Mouse (Mus musculus): ENCODE results near the gene Fabp1. TPM values are rescaled to one million over a fixed set of nuclear protein-coding genes. Genes with fewer than 3 reads are reported as not detected.

The Fabp1 gene
- total RNA-seq, 2 experiments from 2014 or later = not detected

Other genes starting within 250 kb of the Fabp1 start
- not detected for gene Foxi3, start 243.3 kb upstream of the Fabp1 start, total RNA-seq (2021)
- 10 to 100 TPM; 16.6 to 17.3 TPM for gene Thnsl2, start 55.4 kb upstream of the Fabp1 start, total RNA-seq (2021)
- 10 to 100 TPM; 67.0 to 79.3 TPM for gene Krcc1, start 71.8 kb downstream of the Fabp1 start, total RNA-seq (2021)
- under 1 TPM; 0.27 to 0.90 TPM for gene Smyd1, start 122.4 kb downstream of the Fabp1 start, total RNA-seq (2021)
- under 1 TPM in 1 of 2 experiments, not detected in 1; 0.61 TPM for gene Cd8b1, start 123.0 kb downstream of the Fabp1 start, total RNA-seq (2021)
- under 1 TPM in 1 of 2 experiments, not detected in 1; 0.74 TPM for gene Cd8a, start 173.6 kb downstream of the Fabp1 start, total RNA-seq (2021)
- gene Rmnd5a, start 240.8 kb downstream of the Fabp1 start, total RNA-seq (2021) = 10 to 100 TPM; 72.9 to 92.6 TPM